In genomic region chr17:46438298-46438873, GRCm38 (mm10) we compare ENCODE assay signal across 22 mouse cellular contexts. TPM values are rescaled to one million over a fixed set of nuclear protein-coding genes. Genes with fewer than 3 reads are reported as not detected.
DNase-seq lines count a peak whose midpoint lies in the region; ATAC-seq lines count a peak whose summit lies in the region.
"Had no signal": no experiment of that assay in that cellular context is flagged by ENCODE, and none has a peak within 500 bp of the region (broad histone marks: within the 10 kb centered on the region; RNA-seq: fewer than 3 reads in every experiment).

TSS of gene Slc22a7 (minus strand) at chr17:46438457.

- no peak within 1 kb of the TSS for H3K9ac ChIP-seq in midbrain, embryonic 15.5 days
- H3K9ac ChIP-seq: forebrain, postnatal 0 days; hindbrain, embryonic 14.5 days; intestine, embryonic 15.5 days; limb, embryonic 15.5 days had no signal

- H3K4me3 ChIP-seq in midbrain, embryonic 10.5 days, result peak within 1 kb of the TSS; percentile 26; the same call in 1 of the 2 replicates
- no peak within 1 kb of the TSS for H3K4me3 ChIP-seq in midbrain, embryonic 15.5 days
- H3K4me3 ChIP-seq: intestine, embryonic 15.5 days; limb, embryonic 15.5 days; neural tube, embryonic 12.5 days had no signal

- peaks cover 71% of the 10 kb centered on the region for H3K27me3 ChIP-seq in midbrain, embryonic 10.5 days (ENCODE audit: low read depth, poor library complexity, severe bottlenecking)
- H3K27me3 ChIP-seq in midbrain, embryonic 15.5 days (replicated peaks), result peaks cover under 1% of the 10 kb centered on the region; the same call in 1 of the 2 replicates

- H3K9me3 ChIP-seq in midbrain, embryonic 10.5 days (replicated peaks), result no peaks in the 10 kb centered on the region
- no peaks in the 10 kb centered on the region for H3K9me3 ChIP-seq in midbrain, embryonic 15.5 days
- H3K9me3 ChIP-seq: heart, embryonic 10.5 days; intestine, embryonic 15.5 days; limb, embryonic 15.5 days; neural tube, embryonic 12.5 days had no signal

- intact Hi-C loops in heart, postnatal 14 days (cut with DNase I), result no loop called here

- ATAC-seq in midbrain, embryonic 15.5 days (replicated peaks), result no peak
- peak; percentile 21; the same call in 1 of the 2 replicates for ATAC-seq in erythroblast, adult 5-6 weeks (replicated peaks; ENCODE audit: low FRiP score, poor library complexity, severe bottlenecking)
- no peak for ATAC-seq in erythroid progenitor cell, adult 5-6 weeks (replicated peaks; ENCODE audit: low FRiP score, poor library complexity, severe bottlenecking)
- ATAC-seq: forebrain, postnatal 0 days; intestine, embryonic 15.5 days had no signal

- H3K27ac ChIP-seq in midbrain, embryonic 10.5 days (replicated peaks), result no peak within 1 kb of the TSS
- H3K27ac ChIP-seq in midbrain, embryonic 15.5 days, result no peak within 1 kb of the TSS
- H3K27ac ChIP-seq: heart, embryonic 10.5 days; hindbrain, embryonic 14.5 days; intestine, embryonic 15.5 days; limb, embryonic 15.5 days; macrophage; neural tube, embryonic 12.5 days; stomach, postnatal 0 days had no signal

- no peak within 1 kb of the TSS for H3K4me2 ChIP-seq in midbrain, embryonic 15.5 days
- H3K4me2 ChIP-seq: hindbrain, embryonic 14.5 days; intestine, embryonic 15.5 days; midbrain, embryonic 11.5 days had no signal

- H3K4me1 ChIP-seq in midbrain, embryonic 10.5 days, result peaks cover 35% of the 10 kb centered on the region
- H3K4me1 ChIP-seq in midbrain, embryonic 15.5 days, result 0 out of 2 replicates have a peak, but pooled peaks cover 17% of the 10 kb centered on the region

- H3K36me3 ChIP-seq in midbrain, embryonic 10.5 days, result no peaks in the 10 kb centered on the region
- no peaks in the 10 kb centered on the region for H3K36me3 ChIP-seq in midbrain, embryonic 15.5 days (replicated peaks)
- H3K36me3 ChIP-seq: heart, embryonic 10.5 days; intestine, embryonic 15.5 days; limb, embryonic 15.5 days; neural tube, embryonic 12.5 days had no signal

- DNase-seq in kidney, adult 18-20 months, result peak; percentile 45
- DNase-seq in kidney, postnatal 10 days, result no peak
- no peak for DNase-seq in midbrain, embryonic 10.5 days (ENCODE audit: low spot score)
- no peak for DNase-seq in heart, postnatal 14 days
- DNase-seq: forebrain, postnatal 0 days; right cerebral cortex, adult 18-20 months had no signal

- 86% methylated on average over 4 of the region's 4 CpGs for WGBS in midbrain, embryonic 10.5 days
- WGBS in midbrain, embryonic 15.5 days, result 77% methylated on average over 4 of the region's 4 CpGs

RNA-seq across cellular contexts. Expression of gene Slc22a7, which starts in this region (rescaled TPM):
- polyA plus RNA-seq in midbrain, embryonic 10.5 days (2016; fragmentation: Nextera tagmentation; extraction: Ambion mirVana), result not detected in 2 replicates
- polyA plus RNA-seq in midbrain, embryonic 15.5 days (2015; fragmentation: Nextera tagmentation; extraction: Ambion mirVana), result not detected in 2 replicates
- total RNA-seq in erythroblast, adult 5-6 weeks (2015; ENCODE audit: low replicate concordance), result not detected in 2 replicates
- not detected in 2 replicates for total RNA-seq in erythroblast, adult 5-6 weeks (2017; ENCODE audit: low replicate concordance)
- total RNA-seq in erythroid progenitor cell, adult 5-6 weeks (2015; ENCODE audit: low replicate concordance), result not detected in 2 replicates
- total RNA-seq in erythroid progenitor cell, adult 5-6 weeks (2017; ENCODE audit: low replicate concordance), result not detected in 2 replicates
- total RNA-seq in heart, postnatal 14 days (2021), result not detected
- total RNA-seq: MEL had no signal
- polyA plus RNA-seq: embryonic facial prominence, embryonic 11.5 days; gonadal fat pad, adult 2 months; heart, postnatal 0 days; hindbrain, embryonic 14.5 days; intestine, embryonic 15.5 days; limb, embryonic 15.5 days; lung, embryonic 16.5 days; macrophage; midbrain, embryonic 11.5 days; neural tube, embryonic 12.5 days; stomach, postnatal 0 days had no signal

Comparison
In these comparisons a context has a peak if more than half of its experiments do, and no peak if none do; other contexts are left out.
1. Peak in ATAC-seq in erythroblast, adult 5-6 weeks; RNA of the gene not detected or under 1 TPM.